Mouse (Mus musculus) stomach, embryonic 15.5 days (tissue): Measurements from ENCODE around the gene Cdiptos. TPM values are rescaled to one million over a fixed set of nuclear protein-coding genes. Genes with fewer than 3 reads are reported as not detected.
A peak's percentile ranks its signal among the peaks of the same experiment; 100 is the strongest.

Experiments used
- ATAC-seq: fragments of 200-750 bp; cut with Nextera tagmentation; 2 replicates; pipeline ENCODE4 v1.8.0; 2017; ENCODE audit warnings: low read depth, moderate number of reproducible peaks, moderate TSS enrichment; ENCODE audit not compliant: insufficient read depth, low FRiP score
- H3K27ac ChIP-seq: fragments of 300-500 bp; sonication (generic); 2 replicates; pipeline ENCODE4 v1.5.1; 2015; ENCODE audit warnings: mild to moderate bottlenecking, inconsistent platforms
- H3K27me3 ChIP-seq: fragments of 300-500 bp; sonication (generic); replicated peaks from 2 replicates; pipeline ENCODE4 v1.6.1; 2015; ENCODE audit warnings: inconsistent platforms
- H3K36me3 ChIP-seq: fragments of 300-500 bp; sonication (generic); 2 replicates; pipeline ENCODE4 v1.6.1; 2015; ENCODE audit warnings: inconsistent platforms
- H3K4me1 ChIP-seq: fragments of 300-500 bp; sonication (generic); 2 replicates; pipeline ENCODE4 v1.6.1; 2015; ENCODE audit warnings: inconsistent platforms
- H3K4me2 ChIP-seq: fragments of 300-500 bp; sonication (generic); 2 replicates; pipeline ENCODE4 v1.6.1; 2015; ENCODE audit warnings: mild to moderate bottlenecking, inconsistent platforms
- H3K4me3 ChIP-seq: fragments of 300-500 bp; sonication (generic); replicated peaks from 2 replicates; pipeline ENCODE4 v1.5.1; 2015; ENCODE audit warnings: inconsistent platforms
- H3K9ac ChIP-seq: fragments of 300-500 bp; sonication (generic); 2 replicates; pipeline ENCODE4 v1.6.1; 2015; ENCODE audit warnings: inconsistent platforms
- H3K9me3 ChIP-seq: fragments of 300-500 bp; sonication (generic); 2 replicates; pipeline ENCODE4 v1.6.1; 2016; ENCODE audit warnings: inconsistent platforms
- WGBS: fragments of 180-500 bp; shearing (Covaris S2); methylation state at CpG from one replicate; pipeline ENCODE4 v1.1.7; 2015; 5-methylcytosine and 5-hydroxymethylcytosine counted together
- polyA plus RNA-seq: library from polyadenylated mRNA; unstranded; fragments of >200 nt; fragmentation: Nextera tagmentation; extraction: Ambion mirVana; gene quantifications from 2 replicates; pipeline ENCODE4 v1.2.1, GENCODE M21; 2015

The Cdiptos gene
- 2.1 and 2.4 TPM in 2 replicates for polyA plus RNA-seq

- Histone ChIP-seq H3K4me3 (peak within 1 kb of the TSS; percentile 69), H3K27me3 (no peaks in the 10 kb centered on the region), H3K9ac (peak within 1 kb of the TSS; percentile 93), H3K4me1 (peaks cover 20% of the 10 kb centered on the region; the same call in 1 of the 2 replicates), H3K9me3 (no peaks in the 10 kb centered on the region), H3K4me2 (peak within 1 kb of the TSS; percentile 75), H3K36me3 (peaks cover 22% of the 10 kb centered on the region), H3K27ac (peak within 1 kb of the TSS; percentile 98)
- WGBS: under 1% methylated on average over 55 of the region's 55 CpGs
- peak; percentile 95 for ATAC-seq
Measured at GRCm38 (mm10) chr7:126975950-126976866, at the start of gene Cdiptos. Cdiptos (minus strand) TSS chr7:126976098.

GRCm38 (mm10) chr7:127024755-127025555, 49.1 kb upstream of the Cdiptos start:
- Histone ChIP-seq H3K4me2 (peak overlapping the region; percentile 87), H3K27ac (peak overlapping the region; percentile 98), H3K27me3 (no peaks in the 10 kb centered on the region), H3K36me3 (peaks cover 19% of the 10 kb centered on the region), H3K4me1 (peaks cover 54% of the 10 kb centered on the region), H3K9me3 (no peaks in the 10 kb centered on the region), H3K9ac (peak overlapping the region; percentile 97), H3K4me3 (peak overlapping the region; percentile 91)
- peak; percentile 16 for ATAC-seq
- under 1% methylated on average over 30 of the region's 30 CpGs for WGBS

GRCm38 (mm10) chr7:127023896-127024690, 48.2 kb upstream of the Cdiptos start:
- Histone ChIP-seq H3K27me3 (no peaks in the 10 kb centered on the region), H3K4me2 (peak overlapping the region; percentile 87), H3K9ac (peak overlapping the region; percentile 97), H3K4me1 (peaks cover 62% of the 10 kb centered on the region), H3K27ac (peak overlapping the region; percentile 98), H3K4me3 (peak overlapping the region; percentile 91), H3K9me3 (no peaks in the 10 kb centered on the region), H3K36me3 (peaks cover 17% of the 10 kb centered on the region)
- ATAC-seq: no peak
- WGBS: 18% methylated on average over 19 of the region's 19 CpGs

- no peak overlapping the region for H3K9ac ChIP-seq
- no peaks in the 10 kb centered on the region for H3K27me3 ChIP-seq
- H3K4me1 ChIP-seq: peaks cover 70% of the 10 kb centered on the region
- no peaks in the 10 kb centered on the region for H3K9me3 ChIP-seq
- peak overlapping the region; percentile 91; the same call in 1 of the 2 replicates for H3K4me3 ChIP-seq
- no peak for ATAC-seq
- H3K36me3 ChIP-seq: peaks cover 16% of the 10 kb centered on the region
- WGBS: 67% methylated on average over 13 of the region's 13 CpGs
- peak overlapping the region; percentile 87 for H3K4me2 ChIP-seq
- H3K27ac ChIP-seq: no peak overlapping the region
Measured at GRCm38 (mm10) chr7:127023272-127023691, 47.4 kb upstream of the Cdiptos start.

- Histone ChIP-seq H3K36me3 (peaks cover 16% of the 10 kb centered on the region), H3K4me3 (no peak overlapping the region), H3K4me1 (peaks cover 68% of the 10 kb centered on the region), H3K27ac (no peak overlapping the region), H3K9ac (no peak overlapping the region), H3K9me3 (no peaks in the 10 kb centered on the region), H3K4me2 (peak overlapping the region; percentile 87), H3K27me3 (no peaks in the 10 kb centered on the region)
- 74% methylated on average over 7 of the region's 7 CpGs for WGBS
- no peak for ATAC-seq
Measured at GRCm38 (mm10) chr7:127022528-127023271, 46.8 kb upstream of the Cdiptos start.

- peak overlapping the region; percentile 54 for H3K4me3 ChIP-seq
- no peak for ATAC-seq
- H3K27me3 ChIP-seq: no peaks in the 10 kb centered on the region
- 46% methylated on average over 5 of the region's 5 CpGs for WGBS
- peaks cover 16% of the 10 kb centered on the region for H3K36me3 ChIP-seq
- no peaks in the 10 kb centered on the region for H3K9me3 ChIP-seq
- peak overlapping the region; percentile 35; the same call in 1 of the 2 replicates for H3K9ac ChIP-seq
- H3K27ac ChIP-seq: peak overlapping the region; percentile 86
- peaks cover 67% of the 10 kb centered on the region for H3K4me1 ChIP-seq
- peak overlapping the region; percentile 85 for H3K4me2 ChIP-seq
Measured at GRCm38 (mm10) chr7:127021563-127022527, 45.9 kb upstream of the Cdiptos start.

GRCm38 (mm10) chr7:127020901-127021562, 45.1 kb upstream of the Cdiptos start, which contains the start of the genes Gm42742 and Prrt2:
Gm42742 (minus strand) TSS chr7:127021097.
Prrt2 (minus strand) TSS chr7:127021211.
- ATAC-seq: 0 out of 2 replicates have a peak, but pooled peaks have one; percentile 1
- Histone ChIP-seq H3K27me3 (no peaks in the 10 kb centered on the region), H3K27ac (peak within 1 kb of the TSS; percentile 86), H3K4me3 (peak within 1 kb of the TSS; percentile 54), H3K9me3 (no peaks in the 10 kb centered on the region), H3K4me2 (peak within 1 kb of the TSS; percentile 85), H3K9ac (peak within 1 kb of the TSS; percentile 42; the same call in 1 of the 2 replicates), H3K36me3 (peaks cover 16% of the 10 kb centered on the region), H3K4me1 (peaks cover 69% of the 10 kb centered on the region)
- under 1% methylated on average over 37 of the region's 37 CpGs for WGBS

GRCm38 (mm10) chr7:127020491-127020890, 44.6 kb upstream of the Cdiptos start:
- H3K4me3 ChIP-seq: peak overlapping the region; percentile 54
- H3K4me1 ChIP-seq: peaks cover 74% of the 10 kb centered on the region
- H3K9ac ChIP-seq: peak overlapping the region; percentile 42; the same call in 1 of the 2 replicates
- WGBS: 26% methylated on average over 5 of the region's 5 CpGs
- H3K27ac ChIP-seq: peak overlapping the region; percentile 86
- ATAC-seq: no peak
- H3K9me3 ChIP-seq: no peaks in the 10 kb centered on the region
- H3K27me3 ChIP-seq: no peaks in the 10 kb centered on the region
- H3K4me2 ChIP-seq: peak overlapping the region; percentile 85
- H3K36me3 ChIP-seq: peaks cover 19% of the 10 kb centered on the region

GRCm38 (mm10) chr7:127020031-127020430, 44.1 kb upstream of the Cdiptos start:
- peak overlapping the region; percentile 86; the same call in 1 of the 2 replicates for H3K27ac ChIP-seq
- peaks cover 76% of the 10 kb centered on the region for H3K4me1 ChIP-seq
- H3K9ac ChIP-seq: no peak overlapping the region; the same call in 1 of the 2 replicates
- H3K4me2 ChIP-seq: peak overlapping the region; percentile 85
- no peaks in the 10 kb centered on the region for H3K27me3 ChIP-seq
- no peaks in the 10 kb centered on the region for H3K9me3 ChIP-seq
- WGBS: 48% methylated on average over 3 of the region's 3 CpGs
- H3K4me3 ChIP-seq: peak overlapping the region; percentile 54
- peaks cover 21% of the 10 kb centered on the region for H3K36me3 ChIP-seq
- ATAC-seq: no peak
